Mouse (Mus musculus): ENCODE measurements at regions not wholly inside any gene's neighbourhood (a gene's known extent, or its start where the extent isn't known, plus 50 kb on each side); places are given as distances from the start of the nearest gene placed in this dataset.
A peak's percentile ranks its signal among the peaks of the same experiment; 100 is the strongest.

- DNase-seq (ENCODE audit: low read depth): no peak
- no peak for TF ChIP-seq CTCF (IDR thresholded peaks at IDR 0.05; ENCODE audit: borderline replicate concordance, extremely low read depth, insufficient read depth, insufficient read length)
- no peak for TF ChIP-seq POLR2A (IDR thresholded peaks at IDR 0.05; ENCODE audit: borderline replicate concordance, extremely low read depth, insufficient read depth, insufficient read length, poor library complexity, severe bottlenecking)
Measured at GRCm38 (mm10) chr3:117155274-117155673, 186.5 kb upstream of the Palmd start.

- TF ChIP-seq POLR2A (IDR thresholded peaks at IDR 0.05; ENCODE audit: borderline replicate concordance, extremely low read depth, insufficient read depth, insufficient read length, poor library complexity, severe bottlenecking) (no peak), CTCF (IDR thresholded peaks at IDR 0.05; ENCODE audit: borderline replicate concordance, extremely low read depth, insufficient read depth, insufficient read length) (no peak)
- peak; percentile 79 for DNase-seq (ENCODE audit: low read depth)
Measured at GRCm38 (mm10) chr3:117153011-117153473, 184.3 kb upstream of the Palmd start.

GRCm38 (mm10) chr3:117152414-117152813 is 183.6 kb upstream of the Palmd start:
- TF ChIP-seq CTCF (IDR thresholded peaks at IDR 0.05; ENCODE audit: borderline replicate concordance, extremely low read depth, insufficient read depth, insufficient read length) (no peak), POLR2A (IDR thresholded peaks at IDR 0.05; ENCODE audit: borderline replicate concordance, extremely low read depth, insufficient read depth, insufficient read length, poor library complexity, severe bottlenecking) (no peak)
- DNase-seq (ENCODE audit: low read depth): no peak

DNA sequence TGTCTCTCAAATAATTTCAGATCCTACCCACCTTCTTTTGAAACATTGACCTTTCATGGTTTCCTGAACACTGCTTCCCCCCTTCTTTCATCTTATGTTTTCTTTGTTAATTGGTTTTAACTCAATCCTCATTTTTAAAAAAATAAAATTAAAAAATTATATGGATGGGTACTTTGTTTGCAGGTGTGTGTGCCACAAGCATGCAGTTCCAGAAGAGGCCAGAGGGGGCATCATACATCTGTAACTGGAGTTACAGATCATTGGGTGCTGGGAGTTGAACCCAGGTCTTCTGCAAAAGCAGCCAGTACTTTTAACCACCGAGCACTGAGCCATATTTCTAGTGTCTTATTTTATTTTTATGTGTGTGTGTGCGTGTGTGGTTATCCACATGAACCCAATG is 178.6 kb upstream of the Palmd start:
- no peak for DNase-seq (ENCODE audit: low read depth)

DNA sequence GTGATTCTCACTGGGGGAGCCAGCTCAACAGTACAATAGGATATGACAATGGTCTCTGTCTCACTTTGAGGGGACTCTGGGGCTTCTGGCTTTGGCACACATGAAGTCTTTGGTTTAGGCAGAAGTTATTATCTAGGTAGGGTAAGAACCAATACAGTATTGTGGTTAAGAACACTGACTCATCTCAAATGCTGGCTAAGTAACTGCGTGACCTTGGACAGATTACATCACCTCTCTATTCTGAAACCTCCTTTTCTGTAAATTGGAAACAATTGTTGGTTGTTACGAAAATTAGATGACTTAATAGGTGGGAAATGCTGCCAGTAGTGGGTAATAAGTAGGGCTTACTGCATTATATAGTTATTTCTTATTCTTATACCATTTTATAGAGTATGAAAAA is 171.0 kb upstream of the Palmd start:
- TF ChIP-seq POLR2A (IDR thresholded peaks at IDR 0.05; ENCODE audit: borderline replicate concordance, extremely low read depth, insufficient read depth, insufficient read length, poor library complexity, severe bottlenecking): no peak
- no peak for TF ChIP-seq CTCF (IDR thresholded peaks at IDR 0.05; ENCODE audit: borderline replicate concordance, extremely low read depth, insufficient read depth, insufficient read length)
- no peak for DNase-seq (ENCODE audit: low read depth)

More for the DNA sequence above, 178.6 kb upstream of the Palmd start:
- no peak for TF ChIP-seq POLR2A (IDR thresholded peaks at IDR 0.05; ENCODE audit: borderline replicate concordance, extremely low read depth, insufficient read depth, insufficient read length, poor library complexity, severe bottlenecking)
- peak; percentile 31; the same call in 1 of the 2 replicates for TF ChIP-seq CTCF (IDR thresholded peaks at IDR 0.05; ENCODE audit: borderline replicate concordance, extremely low read depth, insufficient read depth, insufficient read length)

DNA sequence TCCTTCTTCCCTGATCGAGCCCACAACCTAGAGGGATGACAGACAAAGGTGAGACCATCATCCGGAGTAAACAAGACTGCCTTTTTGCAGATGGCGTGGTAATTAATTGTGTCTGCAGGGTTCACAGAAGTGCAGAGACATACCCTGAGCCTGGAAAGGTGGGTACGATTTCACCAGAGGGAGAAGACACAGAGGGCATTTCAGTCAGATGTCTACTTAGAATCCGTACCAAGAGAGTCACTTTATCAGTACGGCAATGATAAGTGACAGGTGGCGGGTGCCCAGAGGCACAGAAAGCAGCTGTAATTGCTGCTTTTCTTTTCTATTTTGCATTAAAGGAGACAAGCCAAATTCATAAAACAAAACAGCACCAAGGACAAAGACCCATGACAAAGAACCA is 169.9 kb upstream of the Palmd start:
- peak; percentile 35 for DNase-seq (ENCODE audit: low read depth)

DNA sequence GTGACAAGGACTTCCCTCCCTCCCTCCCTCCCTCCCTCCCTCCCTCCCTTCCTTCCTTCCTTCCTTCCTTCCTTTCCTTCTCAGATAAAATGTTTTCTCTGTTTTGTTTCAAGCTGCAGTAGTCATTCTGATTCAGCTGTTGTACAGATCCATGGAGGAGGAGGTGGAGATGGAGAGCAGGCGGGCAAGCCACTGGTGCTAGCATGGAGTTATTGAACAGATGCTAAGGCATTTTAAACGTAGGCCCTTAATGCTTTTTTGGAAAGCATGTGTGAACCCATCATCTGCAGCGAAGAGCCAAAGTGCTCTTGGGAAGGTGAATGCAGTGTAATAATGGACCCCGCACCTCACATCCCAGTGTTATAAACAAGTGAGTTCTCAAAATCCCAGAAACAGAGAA is 164.1 kb upstream of the Palmd start:
- no peak for DNase-seq (ENCODE audit: low read depth)
- TF ChIP-seq CTCF (IDR thresholded peaks at IDR 0.05; ENCODE audit: borderline replicate concordance, extremely low read depth, insufficient read depth, insufficient read length) (no peak), POLR2A (IDR thresholded peaks at IDR 0.05; ENCODE audit: borderline replicate concordance, extremely low read depth, insufficient read depth, insufficient read length, poor library complexity, severe bottlenecking) (no peak)

More for the DNA sequence above, 169.9 kb upstream of the Palmd start:
- TF ChIP-seq POLR2A (IDR thresholded peaks at IDR 0.05; ENCODE audit: borderline replicate concordance, extremely low read depth, insufficient read depth, insufficient read length, poor library complexity, severe bottlenecking): no peak
- no peak for TF ChIP-seq CTCF (IDR thresholded peaks at IDR 0.05; ENCODE audit: borderline replicate concordance, extremely low read depth, insufficient read depth, insufficient read length)

DNA sequence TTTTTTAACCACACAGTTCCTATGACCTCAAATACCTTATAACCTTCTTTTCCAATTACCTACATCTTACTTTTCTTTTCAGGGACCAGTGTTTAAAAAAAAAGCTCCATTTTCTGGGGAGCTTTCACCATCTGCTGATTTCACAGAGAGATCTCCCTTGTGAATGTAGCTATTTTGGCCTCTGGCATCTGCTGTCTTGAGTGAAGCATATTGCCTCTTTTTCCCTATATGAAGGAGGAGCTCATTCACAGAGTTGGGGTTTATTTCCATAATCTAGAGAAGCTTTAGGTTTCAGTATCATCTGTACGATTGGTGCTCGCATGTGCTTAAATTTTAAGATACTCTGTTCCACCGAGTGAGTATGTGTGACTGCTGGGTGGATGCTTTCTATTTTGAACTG is 153.4 kb upstream of the Palmd start:
- DNase-seq (ENCODE audit: low read depth): peak; percentile 18

DNA sequence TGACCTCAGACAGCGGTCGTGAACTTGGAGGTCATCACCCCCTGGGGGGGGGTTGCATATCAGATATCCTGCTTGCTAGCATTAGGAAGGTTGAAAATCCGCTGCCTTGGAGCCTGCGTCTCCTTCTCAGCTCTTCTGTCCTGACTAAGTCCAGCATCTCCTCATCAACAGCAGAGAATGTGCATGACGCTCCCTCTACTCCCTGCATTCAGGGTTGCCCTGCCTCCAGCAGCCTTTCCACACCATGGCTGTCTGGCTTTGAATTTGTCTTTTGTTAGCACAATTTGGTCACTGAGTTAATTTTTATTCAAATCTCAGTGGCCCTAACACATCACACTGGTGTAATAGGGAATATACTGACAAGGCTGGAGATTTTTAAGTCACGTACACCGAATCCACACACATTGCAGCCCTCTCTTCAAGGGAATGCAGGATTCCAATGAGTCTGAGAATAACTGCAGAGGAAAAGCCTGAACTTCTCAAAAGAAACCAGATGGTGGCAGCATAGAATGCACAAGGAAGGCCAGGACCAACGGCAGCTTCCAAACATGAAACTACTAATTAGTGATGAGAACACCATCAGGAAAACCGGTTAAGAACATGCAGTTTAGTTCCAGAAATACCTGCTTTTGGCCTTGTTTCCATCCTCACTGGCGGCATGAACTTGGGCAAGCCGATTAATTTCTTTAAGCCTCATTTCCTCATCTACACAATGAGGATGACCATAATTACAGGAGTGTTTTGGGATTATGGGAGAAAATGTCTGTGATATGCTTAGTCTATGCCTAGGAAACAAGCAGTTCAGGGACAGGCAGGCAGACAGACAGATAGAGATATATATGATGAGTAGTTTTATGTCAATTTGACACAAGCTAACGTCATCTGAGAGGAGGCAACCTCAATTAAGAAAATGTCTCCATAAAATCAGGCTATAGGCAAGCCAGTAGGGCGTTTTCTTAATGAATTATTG is 151.6 kb upstream of the Palmd start:
- TF ChIP-seq POLR2A (IDR thresholded peaks at IDR 0.05; ENCODE audit: borderline replicate concordance, extremely low read depth, insufficient read depth, insufficient read length, poor library complexity, severe bottlenecking) (no peak), CTCF (IDR thresholded peaks at IDR 0.05; ENCODE audit: borderline replicate concordance, extremely low read depth, insufficient read depth, insufficient read length) (peak; percentile 76; the same call in 1 of the 2 replicates)
- DNase-seq (ENCODE audit: low read depth): peak; percentile 89

More for the DNA sequence above, 153.4 kb upstream of the Palmd start:
- no peak for TF ChIP-seq POLR2A (IDR thresholded peaks at IDR 0.05; ENCODE audit: borderline replicate concordance, extremely low read depth, insufficient read depth, insufficient read length, poor library complexity, severe bottlenecking)
- no peak for TF ChIP-seq CTCF (IDR thresholded peaks at IDR 0.05; ENCODE audit: borderline replicate concordance, extremely low read depth, insufficient read depth, insufficient read length)

DNA sequence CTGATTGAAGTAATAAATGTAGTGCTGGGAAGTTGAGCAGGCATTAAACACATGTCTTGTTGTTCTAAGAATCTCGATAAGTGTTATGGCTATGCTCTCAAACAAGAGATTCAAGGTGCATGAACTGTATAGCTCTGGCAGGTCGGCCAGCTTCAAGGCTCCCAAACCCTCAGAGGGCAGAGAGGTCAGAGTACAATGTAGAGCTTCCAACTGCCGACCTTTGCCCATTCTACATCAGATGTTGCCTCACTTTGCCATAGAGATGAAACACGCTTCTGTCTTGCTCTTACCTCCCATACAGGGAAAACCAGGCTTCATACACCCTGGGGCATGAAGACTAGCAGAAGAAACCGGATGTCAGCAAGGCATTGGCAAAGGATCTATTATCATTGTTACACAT is 150.8 kb upstream of the Palmd start:
- TF ChIP-seq CTCF (IDR thresholded peaks at IDR 0.05; ENCODE audit: borderline replicate concordance, extremely low read depth, insufficient read depth, insufficient read length) (no peak), POLR2A (IDR thresholded peaks at IDR 0.05; ENCODE audit: borderline replicate concordance, extremely low read depth, insufficient read depth, insufficient read length, poor library complexity, severe bottlenecking) (no peak)
- no peak for DNase-seq (ENCODE audit: low read depth)

- no peak for TF ChIP-seq POLR2A (IDR thresholded peaks at IDR 0.05; ENCODE audit: borderline replicate concordance, extremely low read depth, insufficient read depth, insufficient read length, poor library complexity, severe bottlenecking)
- TF ChIP-seq CTCF (IDR thresholded peaks at IDR 0.05; ENCODE audit: borderline replicate concordance, extremely low read depth, insufficient read depth, insufficient read length): peak; percentile 31; the same call in 1 of the 2 replicates
- DNase-seq (ENCODE audit: low read depth): peak; percentile 34
Measured at GRCm38 (mm10) chr3:117117838-117118237, 149.1 kb upstream of the Palmd start.
